Mouse (Mus musculus) kidney, adult 18-20 months (tissue): ENCODE measurements around the gene Prrx2.
A peak's percentile ranks its signal among the peaks of the same experiment; 100 is the strongest.
"Not testable (repeated sequence)": the region's sequence is repeated elsewhere in the genome, so short reads cannot be mapped to it uniquely, and the experiment has no call there.

Experiments used
- DNase-seq: peaks from one replicate; pipeline ENCODE4 v3.0.0; 2021

Gene Prrx2

GRCm38 (mm10) chr2:30914836-30915235 lies 80.1 kb downstream of the Prrx2 start:
- no peak for DNase-seq

- no peak for DNase-seq
These were observed 80.6 kb downstream of the Prrx2 start for GRCm38 (mm10) chr2:30915376-30915775.

- DNase-seq = not testable (repeated sequence)
These were observed 81.2 kb downstream of the Prrx2 start for GRCm38 (mm10) chr2:30915933-30916332.

GRCm38 (mm10) chr2:30917649-30918048 lies 82.9 kb downstream of the Prrx2 start:
- no peak for DNase-seq

- no peak for DNase-seq
These were observed 83.4 kb downstream of the Prrx2 start for GRCm38 (mm10) chr2:30918126-30918525.

- no peak for DNase-seq
These were observed 84.1 kb downstream of the Prrx2 start for GRCm38 (mm10) chr2:30918780-30919329.

- no peak for DNase-seq
These were observed 85.4 kb downstream of the Prrx2 start for GRCm38 (mm10) chr2:30920216-30920615.

- DNase-seq = no peak
These were observed 88.3 kb downstream of the Prrx2 start for GRCm38 (mm10) chr2:30923099-30923498.

- no peak for DNase-seq
These were observed 90.4 kb downstream of the Prrx2 start for GRCm38 (mm10) chr2:30925181-30925580.

- DNase-seq = no peak
These were observed 91.6 kb downstream of the Prrx2 start for GRCm38 (mm10) chr2:30926381-30926780.

- no peak for DNase-seq
These were observed 92.5 kb downstream of the Prrx2 start for GRCm38 (mm10) chr2:30927151-30927781.

GRCm38 (mm10) chr2:30927844-30928628 lies 93.3 kb downstream of the Prrx2 start:
- DNase-seq = peak; percentile 84

GRCm38 (mm10) chr2:30928893-30929482 lies 94.2 kb downstream of the Prrx2 start:
- DNase-seq = no peak

GRCm38 (mm10) chr2:30929483-30930045 lies 94.8 kb downstream of the Prrx2 start, which contains the start of gene Ptges:
Ptges (minus strand) TSS chr2:30929863.
- peak; percentile 77 for DNase-seq

GRCm38 (mm10) chr2:30930846-30931245 lies 96.1 kb downstream of the Prrx2 start:
- DNase-seq = not testable (repeated sequence)
